9 mouse cellular contexts compared by ENCODE assay signal in the genomic region with DNA sequence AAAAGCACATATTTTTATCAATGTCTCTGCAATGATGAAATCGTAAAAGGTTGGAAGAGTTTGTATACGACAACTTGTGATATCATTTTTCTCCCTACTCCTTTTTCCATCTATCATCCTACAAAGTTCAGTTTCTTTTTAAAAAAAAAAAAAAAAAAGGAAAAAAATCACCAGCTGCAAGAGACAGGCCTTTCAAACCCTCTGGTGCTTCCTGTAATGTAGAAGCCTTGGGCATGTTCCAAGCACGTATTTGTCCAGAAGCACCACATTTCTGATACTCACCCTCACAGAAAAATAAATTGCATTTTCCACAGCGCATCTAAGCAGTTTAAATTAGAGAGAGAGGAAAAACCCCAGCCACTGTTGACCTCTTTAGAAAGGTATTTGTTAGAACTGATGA. TPM values are rescaled to one million over a fixed set of nuclear protein-coding genes. Genes with fewer than 3 reads are reported as not detected.
DNase-seq lines count a peak whose midpoint lies in the region; ATAC-seq and TF ChIP-seq lines count a peak whose summit lies in the region.
"Had no signal": no experiment of that assay in that cellular context is flagged by ENCODE, and none has a peak within 500 bp of the region (broad histone marks: within the 10 kb centered on the region; RNA-seq: fewer than 3 reads in every experiment).

No protein-coding gene starts in this region.

- no peak for DNase-seq in heart, embryonic 10.5 days (ENCODE audit: low spot score)
- DNase-seq in heart, adult 11 months: no peak
- no peak for DNase-seq in CH12.LX (ENCODE audit: extremely low read depth)
- DNase-seq in thymus, adult 2 months: no peak
- DNase-seq in left cerebral cortex, postnatal 25 days (ENCODE audit: low spot score in 2 of 2): no peak
- no peak for DNase-seq in adrenal gland, postnatal 14 days

- 31% methylated on average over 4 of the region's 4 CpGs for WGBS in heart, embryonic 10.5 days
- WGBS in forebrain, embryonic 13.5 days: 43% methylated on average over 4 of the region's 4 CpGs
- 21% methylated on average over 4 of the region's 4 CpGs for WGBS in liver, embryonic 15.5 days (ENCODE audit: insufficient replicate concordance)
- WGBS in thymus, adult 2 months: 11% methylated on average over 4 of the region's 4 CpGs

- no peak for TF ChIP-seq EP300 in CH12.LX (IDR thresholded peaks at IDR 0.05; ENCODE audit: low read length)

- H3K9me3 ChIP-seq in heart, embryonic 10.5 days: no peaks in the 10 kb centered on the region
- H3K9me3 ChIP-seq in CH12.LX (replicated peaks; ENCODE audit: low read length): no peaks in the 10 kb centered on the region
- H3K9me3 ChIP-seq in forebrain, embryonic 13.5 days (replicated peaks): no peaks in the 10 kb centered on the region
- no peaks in the 10 kb centered on the region for H3K9me3 ChIP-seq in liver, embryonic 15.5 days (replicated peaks)

- H3K79me2 ChIP-seq in CH12.LX (replicated peaks; ENCODE audit: control insufficient read depth, extremely low read depth, insufficient read depth, poor library complexity, severe bottlenecking): peaks cover 76% of the 10 kb centered on the region

- TF ChIP-seq POLR2A in CH12.LX (IDR thresholded peaks at IDR 0.05; ENCODE audit: low read depth, low read length): no peak
- no peak for TF ChIP-seq POLR2A in thymus, adult 2 months (IDR thresholded peaks at IDR 0.05; ENCODE audit: control insufficient read depth, extremely low read depth, insufficient read depth, low read length, poor library complexity)

- no peak for TF ChIP-seq RAD21 in CH12.LX (IDR thresholded peaks at IDR 0.05; ENCODE audit: low read depth, low read length)

- H3K4me2 ChIP-seq in CH12.LX (ENCODE audit: insufficient read depth, low read depth, poor library complexity, severe bottlenecking): peak overlapping the region; percentile 96
- peak overlapping the region; percentile 64 for H3K4me2 ChIP-seq in forebrain, embryonic 13.5 days
- peak overlapping the region; percentile 73 for H3K4me2 ChIP-seq in liver, embryonic 15.5 days

- H3K27me3 ChIP-seq in heart, embryonic 10.5 days (ENCODE audit: insufficient read depth, poor library complexity, severe bottlenecking): no peaks in the 10 kb centered on the region
- H3K27me3 ChIP-seq in CH12.LX (replicated peaks): no peaks in the 10 kb centered on the region
- H3K27me3 ChIP-seq in forebrain, embryonic 13.5 days: no peaks in the 10 kb centered on the region
- no peaks in the 10 kb centered on the region for H3K27me3 ChIP-seq in liver, embryonic 15.5 days
- no peaks in the 10 kb centered on the region for H3K27me3 ChIP-seq in thymus, adult 2 months (ENCODE audit: control insufficient read depth, insufficient read depth, low read length)

- H3K4me1 ChIP-seq in heart, embryonic 10.5 days: peaks cover 15% of the 10 kb centered on the region
- H3K4me1 ChIP-seq in CH12.LX (ENCODE audit: control insufficient read depth in 1 of 2, insufficient read depth in 2 of 2): peaks cover 12 to 52% of the 10 kb centered on the region in 2 experiments
- peaks cover 23% of the 10 kb centered on the region for H3K4me1 ChIP-seq in forebrain, embryonic 13.5 days
- peaks cover 32% of the 10 kb centered on the region for H3K4me1 ChIP-seq in liver, embryonic 15.5 days (replicated peaks)
- 0 out of 2 replicates have a peak, but pooled peaks cover 2% of the 10 kb centered on the region for H3K4me1 ChIP-seq in thymus, adult 2 months (replicated peaks; ENCODE audit: control insufficient read depth, insufficient read depth, low read length)

- H3K4me3 ChIP-seq in heart, embryonic 10.5 days: peak overlapping the region; percentile 87
- peak overlapping the region; percentile 80 to 83 (median 80) for H3K4me3 ChIP-seq in CH12.LX (replicated peaks in 1 of 3; ENCODE audit: low read depth in 2 of 3, low read length in 2 of 3, poor library complexity in 1 of 3)
- peak overlapping the region; percentile 80 for H3K4me3 ChIP-seq in forebrain, embryonic 13.5 days
- H3K4me3 ChIP-seq in liver, embryonic 15.5 days (replicated peaks): peak overlapping the region; percentile 77
- H3K4me3 ChIP-seq in thymus, adult 2 months (ENCODE audit: control insufficient read depth, insufficient read depth, low read length): no peak overlapping the region

- TF ChIP-seq CTCF in CH12.LX (conservative IDR thresholded peaks at IDR 0.05 in 1 of 2, IDR thresholded peaks at IDR 0.05 in 1 of 2; ENCODE audit: low read depth in 2 of 2, low read length in 2 of 2): no peak
- TF ChIP-seq CTCF in thymus, adult 2 months (IDR thresholded peaks at IDR 0.05; ENCODE audit: borderline replicate concordance, control insufficient read depth, extremely low read depth, insufficient read depth, low read length, poor library complexity): no peak

- dilution Hi-C loops in CH12.LX (cut with MboI; ENCODE audit: extremely low pct_ligation_motif_present, extremely low pct_unique_long_range_greater_than_20kb, low sequenced_read_pairs): no loop called here

- peak overlapping the region; percentile 93; the same call in 1 of the 2 replicates for H3K27ac ChIP-seq in heart, embryonic 10.5 days
- no peak overlapping the region for H3K27ac ChIP-seq in CH12.LX (ENCODE audit: insufficient read depth, low read depth)
- no peak overlapping the region for H3K27ac ChIP-seq in forebrain, embryonic 13.5 days
- H3K27ac ChIP-seq in liver, embryonic 15.5 days (replicated peaks): no peak overlapping the region; the same call in 1 of the 2 replicates
- no peak overlapping the region for H3K27ac ChIP-seq in thymus, adult 2 months (ENCODE audit: control insufficient read depth, insufficient read depth, low read length)

- H3K9ac ChIP-seq in CH12.LX (ENCODE audit: insufficient read depth, low read depth): peak overlapping the region; percentile 79
- peak overlapping the region; percentile 74 for H3K9ac ChIP-seq in forebrain, embryonic 13.5 days
- peak overlapping the region; percentile 76 for H3K9ac ChIP-seq in liver, embryonic 15.5 days

- in situ Hi-C loops in CH12.LX (cut with MboI; ENCODE audit: low pct_ligation_motif_present, low pct_unique_long_range_greater_than_20kb, low sequenced_read_pairs): loop anchor here (25.0 kb wide), 1 partner anchor 934 kb away; a partner anchor contains a TSS

- peaks cover 29% of the 10 kb centered on the region for H3K36me3 ChIP-seq in heart, embryonic 10.5 days
- peaks cover 12 to 40% of the 10 kb centered on the region in 2 experiments for H3K36me3 ChIP-seq in CH12.LX (replicated peaks in 1 of 2; ENCODE audit: control insufficient read depth in 1 of 2, insufficient read depth in 1 of 2, low read length in 1 of 2)
- H3K36me3 ChIP-seq in forebrain, embryonic 13.5 days (ENCODE audit: poor library complexity, severe bottlenecking): peaks cover 21% of the 10 kb centered on the region
- peaks cover 25% of the 10 kb centered on the region for H3K36me3 ChIP-seq in liver, embryonic 15.5 days (replicated peaks)
- H3K36me3 ChIP-seq in thymus, adult 2 months (ENCODE audit: control insufficient read depth, insufficient read depth, low read length): peaks cover 9% of the 10 kb centered on the region

- no peak for ATAC-seq in forebrain, embryonic 13.5 days
- ATAC-seq in liver, embryonic 15.5 days (ENCODE audit: insufficient read depth): no peak

- intact Hi-C loops in left cerebral cortex, postnatal 25 days (cut with DNase I): no loop called here

TF ChIP-seq in CH12.LX, 34 proteins besides CTCF, POLR2A, EP300 and RAD21:
- TF ChIP-seq MXI1 (IDR thresholded peaks at IDR 0.05; ENCODE audit: low read depth, low read length) (no peak), ZNF384 (IDR thresholded peaks at IDR 0.05; ENCODE audit: low read depth, low read length) (peak; percentile 15; the same call in 1 of the 2 replicates)

RNA-seq across cellular contexts. Expression of a gene that starts 0.9 kb away (rescaled TPM):
- 245 and 304 TPM in 2 replicates for polyA plus RNA-seq in heart, embryonic 10.5 days (2016; fragmentation: Nextera tagmentation; extraction: Ambion mirVana)
- total RNA-seq in CH12.LX (2012; rRNA removed) (164 and 199 TPM in 2 replicates), CH12.LX (2014; rRNA removed) (215 and 230 TPM in 2 replicates)
- polyA plus RNA-seq in CH12.LX (2012; ENCODE audit: insufficient read length, low read depth): 291 and 339 TPM in 2 replicates
- polyA plus RNA-seq in forebrain, embryonic 13.5 days (2015; fragmentation: Nextera tagmentation; extraction: Ambion mirVana): 396 and 404 TPM in 2 replicates
- polyA plus RNA-seq in liver, embryonic 15.5 days (2015; fragmentation: Nextera tagmentation; extraction: Ambion mirVana): 130 and 139 TPM in 2 replicates
- 74.7 and 79.8 TPM in 2 replicates for polyA plus RNA-seq in thymus, adult 2 months (2012; rRNA removed)
- total RNA-seq in left cerebral cortex, postnatal 25 days (2021): 100 to 1,000 TPM; 137 to 140 TPM
- 119 and 124 TPM in 2 replicates for total RNA-seq in adrenal gland, postnatal 14 days (2021)

RNA-seq across cellular contexts. Expression of a gene that starts 1.0 kb away (rescaled TPM):
- 92.1 and 98.3 TPM in 2 replicates for polyA plus RNA-seq in heart, embryonic 10.5 days (2016; fragmentation: Nextera tagmentation; extraction: Ambion mirVana)
- total RNA-seq in CH12.LX (2012; rRNA removed): 102 and 123 TPM in 2 replicates
- 245 and 270 TPM in 2 replicates for total RNA-seq in CH12.LX (2014; rRNA removed)
- 128 and 149 TPM in 2 replicates for polyA plus RNA-seq in CH12.LX (2012; ENCODE audit: insufficient read length, low read depth)
- polyA plus RNA-seq in forebrain, embryonic 13.5 days (2015; fragmentation: Nextera tagmentation; extraction: Ambion mirVana): 56.3 and 58.4 TPM in 2 replicates
- 41.1 and 47.0 TPM in 2 replicates for polyA plus RNA-seq in liver, embryonic 15.5 days (2015; fragmentation: Nextera tagmentation; extraction: Ambion mirVana)
- 14.8 and 14.9 TPM in 2 replicates for polyA plus RNA-seq in thymus, adult 2 months (2012; rRNA removed)
- total RNA-seq in left cerebral cortex, postnatal 25 days (2021): 10 to 100 TPM; 23.8 to 25.7 TPM
- 42.2 and 42.9 TPM in 2 replicates for total RNA-seq in adrenal gland, postnatal 14 days (2021)

RNA-seq across cellular contexts. Expression of a gene that starts 16.9 kb away (rescaled TPM):
- 1.1 and 1.4 TPM in 2 replicates for polyA plus RNA-seq in heart, embryonic 10.5 days (2016; fragmentation: Nextera tagmentation; extraction: Ambion mirVana)
- 0.50 and 1.1 TPM in 2 replicates for total RNA-seq in CH12.LX (2012; rRNA removed)
- total RNA-seq in CH12.LX (2014; rRNA removed): 0.47 and 0.85 TPM in 2 replicates
- 2.7 and 4.1 TPM in 2 replicates for polyA plus RNA-seq in CH12.LX (2012; ENCODE audit: insufficient read length, low read depth)
- polyA plus RNA-seq in forebrain, embryonic 13.5 days (2015; fragmentation: Nextera tagmentation; extraction: Ambion mirVana): 2.0 and 2.3 TPM in 2 replicates
- polyA plus RNA-seq in liver, embryonic 15.5 days (2015; fragmentation: Nextera tagmentation; extraction: Ambion mirVana): 0.45 and 0.50 TPM in 2 replicates
- polyA plus RNA-seq in thymus, adult 2 months (2012; rRNA removed): 3.0 and 3.8 TPM in 2 replicates
- total RNA-seq in left cerebral cortex, postnatal 25 days (2021): 1 to 10 TPM; 1.4 to 2.5 TPM
- total RNA-seq in adrenal gland, postnatal 14 days (2021): 0.86 and 1.4 TPM in 2 replicates
- total RNA-seq: hematopoietic stem cell, adult 5-6 weeks had no signal

RNA-seq across cellular contexts. Expression of a gene that starts 49.4 kb away (rescaled TPM):
- polyA plus RNA-seq in heart, embryonic 10.5 days (2016; fragmentation: Nextera tagmentation; extraction: Ambion mirVana): 62.6 and 74.4 TPM in 2 replicates
- total RNA-seq in CH12.LX (2012; rRNA removed): 20.8 and 23.3 TPM in 2 replicates
- 44.6 and 53.8 TPM in 2 replicates for total RNA-seq in CH12.LX (2014; rRNA removed)
- 46.2 and 53.5 TPM in 2 replicates for polyA plus RNA-seq in CH12.LX (2012; ENCODE audit: insufficient read length, low read depth)
- 80.4 and 88.6 TPM in 2 replicates for polyA plus RNA-seq in forebrain, embryonic 13.5 days (2015; fragmentation: Nextera tagmentation; extraction: Ambion mirVana)
- 11.6 and 13.1 TPM in 2 replicates for polyA plus RNA-seq in liver, embryonic 15.5 days (2015; fragmentation: Nextera tagmentation; extraction: Ambion mirVana)
- 29.4 and 34.0 TPM in 2 replicates for polyA plus RNA-seq in thymus, adult 2 months (2012; rRNA removed)
- total RNA-seq in left cerebral cortex, postnatal 25 days (2021): 100 to 1,000 TPM; 102 to 107 TPM
- total RNA-seq in adrenal gland, postnatal 14 days (2021): 40.2 and 42.2 TPM in 2 replicates
